Mouse (Mus musculus) layer of hippocampus, adult 2 months (tissue): Measurements from ENCODE around the gene Atp2b1. TPM values are rescaled to one million over a fixed set of nuclear protein-coding genes. Genes with fewer than 3 reads are reported as not detected.

ENCODE experiments used
- DNase-seq, 2 experiments: peaks; one replicate each; pipeline ENCODE4 v3.0.0; 2022; ENCODE audit warnings: low spot score in 2 of 2
- H3K27ac ChIP-seq: fragments of 200-600 bp; 2 replicates; pipeline ENCODE4 v1.8.1; 2022
- H3K4me3 ChIP-seq: fragments of 200-600 bp; 2 replicates; pipeline ENCODE4 v1.8.1; 2022; ENCODE audit warnings: mild to moderate bottlenecking
- CTCF ChIP-seq: fragments of 200-600 bp; conservative IDR thresholded peaks from 2 replicates; pipeline ENCODE4 v1.8.1; 2022; ENCODE audit warnings: antibody characterized with exemption, mild to moderate bottlenecking, moderate library complexity
- total RNA-seq, 2 experiments: library from RNA; stranded (reverse); gene quantifications; 2 replicates each; pipeline ENCODE4 v1.2.3; 2021

Gene Atp2b1
- total RNA-seq, 2 experiments from 2014 or later, result 1,026 to 1,053 TPM

DNA sequence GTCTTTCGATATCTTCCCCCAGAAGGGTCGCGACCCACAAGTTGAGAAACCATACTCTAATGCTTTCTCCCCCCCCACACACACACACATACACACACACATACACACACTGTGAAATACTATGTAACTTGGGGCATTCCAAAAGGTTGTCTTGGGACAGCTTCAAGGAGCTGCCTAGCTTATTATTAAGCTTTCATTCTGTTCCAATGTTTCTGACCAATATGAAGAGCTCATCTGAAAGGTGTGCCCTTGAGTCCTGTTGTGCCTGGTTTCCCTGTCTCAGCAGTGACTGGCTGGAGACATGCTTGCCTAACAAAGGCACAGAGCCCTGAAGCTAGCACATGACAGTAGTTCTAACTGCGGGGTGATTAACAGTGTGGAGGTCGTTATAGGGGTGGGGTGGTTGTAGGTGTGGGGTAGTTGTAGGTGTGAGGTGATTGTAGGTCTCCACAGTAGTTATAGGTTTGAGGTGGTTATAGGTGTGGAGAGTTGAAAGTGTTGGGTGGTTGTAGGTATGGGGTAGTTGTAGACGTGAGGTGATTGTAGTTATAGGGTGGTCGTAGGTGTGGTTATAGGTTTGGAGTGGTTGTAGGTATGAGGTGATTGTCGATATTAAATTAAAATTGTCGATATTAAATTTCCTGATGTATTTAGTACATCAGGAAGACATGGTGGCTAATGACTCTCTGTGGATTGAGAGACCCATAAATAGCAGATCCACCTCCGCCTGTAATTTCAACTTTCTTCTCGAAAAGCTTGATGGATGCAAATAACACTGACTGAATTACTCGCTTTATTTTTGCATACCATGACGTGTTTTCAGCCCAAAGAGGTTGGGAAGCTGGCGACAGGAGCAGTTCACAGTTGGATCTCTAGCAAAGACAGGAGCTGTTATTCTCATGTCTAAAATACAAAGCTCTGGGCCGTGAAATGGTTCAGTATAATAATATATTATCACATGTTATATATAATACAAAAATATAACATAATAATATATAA lies 119.9 kb downstream of the Atp2b1 start:
- DNase-seq, result no peak
- TF ChIP-seq CTCF, result no peak
- Histone ChIP-seq H3K4me3 (no peak overlapping the region), H3K27ac (no peak overlapping the region)

DNA sequence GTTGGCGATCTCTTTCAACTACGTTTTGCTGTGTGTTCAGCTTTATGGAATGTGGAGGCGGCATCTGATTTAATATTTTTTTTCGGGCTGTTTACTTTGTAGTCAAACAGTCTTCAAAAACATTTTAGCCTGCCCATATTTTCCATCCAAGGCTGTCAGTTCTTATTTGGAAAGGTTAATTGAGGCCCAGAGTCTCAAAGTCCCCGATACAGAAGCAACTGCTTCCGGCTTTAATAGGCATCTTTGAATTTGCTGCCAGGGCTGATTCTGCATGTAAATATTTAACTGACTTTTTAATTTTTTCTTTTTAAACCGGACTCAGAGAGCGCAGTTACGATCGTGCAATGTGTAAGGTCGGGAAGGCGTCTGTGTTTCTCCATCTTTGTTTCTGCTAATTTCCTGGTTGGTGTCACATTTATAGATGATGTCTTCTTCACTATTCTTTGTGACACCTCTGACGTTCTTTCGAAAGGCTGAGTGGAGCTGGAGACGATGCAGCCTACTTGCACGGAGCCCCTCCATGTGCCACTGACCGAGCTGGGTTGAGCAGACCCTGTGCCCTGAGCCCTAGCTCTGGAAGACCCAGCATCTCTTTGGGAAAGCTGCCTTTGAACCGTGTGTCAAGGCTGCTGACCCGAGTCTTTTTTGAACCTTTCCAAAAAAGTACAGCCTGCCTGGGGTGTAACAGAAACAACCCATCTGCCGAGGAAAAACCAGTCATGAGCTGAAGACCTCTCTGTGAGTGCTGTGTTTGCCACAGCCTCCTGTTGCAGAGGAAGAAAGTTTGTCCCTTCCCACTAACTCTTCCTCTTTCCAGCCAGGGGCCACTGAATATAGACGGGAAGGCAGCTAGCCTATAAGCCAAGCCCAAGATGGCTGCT lies 123.2 kb downstream of the Atp2b1 start:
- DNase-seq, result no peak
- Histone ChIP-seq H3K4me3 (no peak overlapping the region), H3K27ac (no peak overlapping the region)
- TF ChIP-seq CTCF, result no peak

DNA sequence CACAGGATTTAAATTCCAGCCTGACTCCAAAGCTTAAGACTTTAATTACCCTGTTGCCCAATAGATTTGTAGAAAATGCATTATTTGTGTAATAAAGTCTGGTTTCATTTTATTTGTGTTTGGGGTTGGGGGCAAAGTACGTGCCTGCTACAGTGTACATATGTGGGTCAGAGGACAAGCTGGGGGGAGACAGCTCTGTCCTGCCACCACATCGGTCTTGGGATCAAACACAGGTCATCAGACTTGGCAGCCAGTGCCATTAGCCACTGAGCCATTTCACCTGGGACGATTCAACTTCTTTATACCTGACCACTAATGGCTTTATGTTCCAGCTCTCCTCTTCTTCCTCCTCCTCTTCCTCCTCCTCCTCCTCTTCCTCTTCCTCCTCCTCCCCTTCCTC lies 124.7 kb downstream of the Atp2b1 start:
- no peak for TF ChIP-seq CTCF
- H3K4me3 ChIP-seq, result no peak overlapping the region
- H3K27ac ChIP-seq, result no peak overlapping the region
- DNase-seq, result no peak

DNA sequence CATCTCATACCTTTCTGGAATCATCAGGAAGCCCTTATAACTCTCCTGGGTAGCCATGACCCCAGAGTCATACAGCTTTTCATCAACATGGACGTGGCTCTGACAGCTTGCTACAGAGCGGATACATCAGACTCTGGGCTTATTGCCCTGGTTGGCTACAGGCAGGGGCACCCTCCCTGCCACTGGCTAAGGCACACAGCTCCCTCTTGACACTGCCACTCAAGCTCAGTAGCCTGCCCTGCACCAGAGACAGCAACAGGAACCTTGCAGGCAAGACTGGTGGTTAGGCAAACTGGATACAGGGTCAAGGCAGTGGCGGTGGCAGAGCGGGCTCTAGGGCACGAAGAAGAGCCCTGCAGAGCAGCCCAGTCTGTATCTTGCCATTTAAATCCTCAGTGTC lies 126.0 kb downstream of the Atp2b1 start:
- DNase-seq, result no peak
- Histone ChIP-seq H3K4me3 (no peak overlapping the region), H3K27ac (no peak overlapping the region)
- TF ChIP-seq CTCF, result no peak

DNA sequence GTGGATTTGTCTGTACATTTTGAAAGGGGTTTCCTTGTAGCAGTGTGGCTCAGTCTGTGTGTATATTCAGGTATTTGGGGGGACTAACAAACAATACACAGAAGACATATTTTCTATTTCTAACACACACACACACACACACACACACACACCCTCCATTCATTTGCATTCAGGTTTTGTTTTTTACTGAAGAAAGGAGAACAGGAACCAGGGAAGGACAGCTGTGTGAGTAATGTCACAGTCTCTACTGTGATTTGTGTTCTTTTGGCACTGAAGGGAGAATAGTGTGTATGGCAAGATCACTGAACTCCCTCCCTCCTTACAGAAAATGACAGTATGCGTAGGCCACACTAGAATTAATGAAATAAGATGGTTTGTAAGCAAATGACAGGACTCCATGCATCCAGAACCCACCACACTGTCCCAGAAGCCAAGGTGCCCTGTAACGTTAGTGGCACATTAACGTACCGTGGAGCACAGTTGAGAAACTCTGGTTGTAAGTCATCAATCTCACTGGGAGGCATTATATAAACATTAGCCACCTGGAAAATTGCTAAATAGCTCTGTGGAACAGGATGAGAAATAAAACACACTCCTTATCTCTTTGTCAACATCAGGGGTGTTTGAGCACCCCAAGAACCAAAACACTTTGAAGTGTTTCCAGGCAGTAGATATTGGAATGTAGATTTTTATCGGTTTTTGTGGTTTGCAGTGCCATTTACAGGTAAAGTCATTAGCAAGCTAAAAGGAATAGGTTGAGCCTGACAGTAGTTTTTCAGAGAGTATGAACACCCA lies 132.7 kb downstream of the Atp2b1 start:
- DNase-seq, result no peak

DNA sequence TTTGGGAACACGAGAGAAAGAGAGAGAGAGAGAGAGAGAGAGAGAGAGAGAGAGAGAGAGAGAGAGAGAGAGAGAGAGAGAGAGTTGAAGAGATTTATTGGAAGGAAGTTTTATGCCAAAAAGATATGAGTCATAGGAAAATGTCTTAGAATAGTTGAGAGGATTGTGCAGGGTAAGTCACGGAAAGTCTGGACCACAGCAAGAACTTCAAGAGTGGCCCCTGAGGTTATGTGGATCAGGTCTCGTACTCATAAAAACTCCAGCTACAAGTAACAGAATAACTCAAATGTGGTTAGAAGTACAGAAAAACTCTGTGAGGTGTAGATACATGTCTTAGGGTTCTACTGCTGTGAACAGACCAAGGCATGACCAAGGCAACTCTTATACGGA lies 133.3 kb downstream of the Atp2b1 start:
- H3K4me3 ChIP-seq, result no peak overlapping the region
- TF ChIP-seq CTCF, result no peak
- DNase-seq, result no peak
- H3K27ac ChIP-seq, result no peak overlapping the region

More for the DNA sequence above, 132.7 kb downstream of the Atp2b1 start:
- Histone ChIP-seq H3K27ac (no peak overlapping the region), H3K4me3 (no peak overlapping the region)
- no peak for TF ChIP-seq CTCF

DNA sequence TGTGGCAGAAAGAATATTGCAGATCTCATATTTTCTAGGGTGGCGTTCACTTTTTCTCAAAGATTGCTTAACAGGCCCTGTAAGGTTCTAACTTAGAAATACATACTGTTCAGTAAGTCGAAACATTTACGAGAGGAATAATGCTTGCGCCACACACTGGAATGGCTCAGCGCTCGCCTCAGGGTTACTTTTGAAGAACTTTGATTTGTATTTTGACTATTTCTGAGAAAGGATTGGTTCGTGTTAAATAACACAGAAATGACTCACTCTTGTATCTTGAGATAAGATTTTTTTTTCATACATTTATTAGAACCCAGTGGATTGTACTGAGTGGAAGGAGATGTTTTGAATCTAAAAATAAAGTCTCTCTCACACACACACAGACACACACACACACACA lies 135.9 kb downstream of the Atp2b1 start:
- Histone ChIP-seq H3K27ac (no peak overlapping the region), H3K4me3 (no peak overlapping the region)
- TF ChIP-seq CTCF, result no peak
- DNase-seq, result no peak

DNA sequence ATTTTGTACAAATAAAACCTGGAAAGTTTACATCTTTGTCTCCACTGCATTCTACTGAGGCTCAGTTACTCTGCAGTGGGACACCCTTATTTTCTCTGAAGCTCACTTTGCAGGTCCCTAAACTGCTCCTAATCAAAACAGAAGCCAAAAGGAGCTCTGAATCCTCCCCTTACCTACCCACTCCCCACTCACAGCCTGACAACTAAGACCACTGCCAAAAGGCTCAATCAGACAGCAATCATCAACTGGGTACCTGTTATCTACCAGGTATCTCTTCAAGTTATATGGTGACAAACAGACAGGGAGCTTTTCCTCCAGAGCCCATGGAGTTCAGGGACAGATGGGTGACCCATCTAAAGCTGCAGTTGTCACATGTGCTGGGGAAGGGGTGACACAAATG lies 138.9 kb downstream of the Atp2b1 start:
- no peak for DNase-seq
- no peak for TF ChIP-seq CTCF
- Histone ChIP-seq H3K4me3 (no peak overlapping the region), H3K27ac (no peak overlapping the region)

DNA sequence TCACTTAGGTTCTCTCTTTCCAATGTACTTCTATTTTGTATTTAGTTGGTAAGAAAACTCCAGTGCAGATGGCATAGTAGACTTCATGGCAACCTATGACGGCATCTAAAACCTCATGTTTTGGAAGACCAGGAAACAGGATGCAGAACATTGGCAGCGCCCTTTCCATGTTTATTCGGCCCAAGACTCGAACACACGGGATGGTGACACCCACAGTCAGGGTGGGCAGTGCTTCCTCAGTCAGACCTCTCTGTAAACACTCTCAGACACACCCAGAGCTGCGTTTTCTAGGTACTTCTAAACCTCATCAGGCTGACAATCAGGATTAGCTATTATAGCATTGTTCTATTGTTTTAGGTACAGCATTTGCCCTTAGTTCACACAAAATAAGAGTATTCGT lies 146.4 kb downstream of the Atp2b1 start:
- Histone ChIP-seq H3K27ac (no peak overlapping the region), H3K4me3 (no peak overlapping the region)
- no peak for DNase-seq
- TF ChIP-seq CTCF, result no peak

DNA sequence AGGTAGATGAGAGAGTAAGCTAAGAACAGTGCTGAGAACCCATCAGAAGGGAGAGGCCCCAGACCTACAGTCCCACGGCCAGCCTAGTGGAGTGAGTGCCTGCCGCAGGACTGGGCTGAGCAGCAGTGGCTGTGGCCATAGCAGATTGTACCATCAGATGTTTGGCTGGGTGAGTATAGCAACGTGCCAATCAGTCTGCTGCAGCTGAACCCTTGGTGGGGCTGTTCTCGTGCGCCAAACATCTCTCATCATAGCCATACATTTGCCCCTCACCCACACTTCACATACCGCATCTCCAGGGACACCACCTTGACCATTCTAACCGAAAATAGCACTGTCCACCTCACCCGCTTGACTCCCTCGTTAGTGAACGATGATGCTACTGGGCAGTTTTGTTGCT lies 147.2 kb downstream of the Atp2b1 start:
- Histone ChIP-seq H3K27ac (no peak overlapping the region), H3K4me3 (no peak overlapping the region)
- no peak for TF ChIP-seq CTCF
- no peak for DNase-seq

DNA sequence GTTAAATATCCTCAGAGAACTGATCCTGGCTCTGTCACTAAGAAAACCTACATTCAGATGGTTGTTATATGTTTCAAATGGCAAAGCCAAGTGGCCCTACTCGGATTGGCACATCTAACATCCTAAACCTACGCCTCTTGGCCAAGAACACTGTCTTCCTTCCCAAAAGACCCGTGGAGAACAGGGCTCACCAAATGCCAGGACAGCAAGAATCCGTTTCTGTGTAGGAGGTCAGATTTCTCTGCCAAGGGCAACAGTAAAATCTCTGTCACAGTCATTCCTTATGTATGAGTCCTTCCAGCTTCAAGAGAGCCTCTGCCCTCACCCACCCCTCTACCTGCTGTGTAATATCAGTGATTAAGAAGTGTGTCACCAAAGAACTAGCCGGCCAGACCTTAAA lies 148.3 kb downstream of the Atp2b1 start:
- no peak for TF ChIP-seq CTCF
- DNase-seq, result no peak
- Histone ChIP-seq H3K4me3 (no peak overlapping the region), H3K27ac (no peak overlapping the region)

Other genes starting within 250 kb of the Atp2b1 start
- 1 to 10 TPM; 6.0 to 6.1 TPM for gene Poc1b, start 192.6 kb downstream of the Atp2b1 start, total RNA-seq
- gene Galnt4, start 193.8 kb downstream of the Atp2b1 start, total RNA-seq, result 1 to 10 TPM; 3.6 to 3.9 TPM
- gene Phxr2, start 211.9 kb downstream of the Atp2b1 start, total RNA-seq, result not detected